Mouse (Mus musculus): Measurements from ENCODE around the gene Plxna4. TPM values are rescaled to one million over a fixed set of nuclear protein-coding genes. Genes with fewer than 3 reads are reported as not detected.
A peak's percentile ranks its signal among the peaks of the same experiment; 100 is the strongest.

Gene Plxna4
- polyA plus RNA-seq, 1 experiment from 2014 or later, result 2.5 TPM

DNA sequence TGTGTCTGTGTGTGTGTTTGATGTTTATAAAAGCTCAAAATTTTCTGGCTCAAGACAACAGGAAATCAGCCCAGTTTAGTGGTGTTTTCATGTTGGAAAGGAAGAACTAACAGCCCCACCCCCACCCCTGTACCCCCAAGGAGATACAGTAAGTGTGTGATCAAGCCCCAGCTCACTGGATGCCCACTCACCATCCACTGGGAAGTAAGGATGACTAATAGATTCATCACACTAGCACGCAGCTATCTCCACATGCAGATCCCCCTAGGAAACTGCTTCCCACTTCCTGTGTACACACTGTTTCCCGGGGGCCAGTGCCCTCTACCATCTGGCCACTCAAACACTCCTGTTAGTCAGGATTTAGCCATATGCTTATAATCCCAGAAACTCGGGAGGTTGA, 17.5 kb downstream of the Plxna4 start:
- Histone ChIP-seq H3K4me2 (replicated peaks; ENCODE audit: low read depth, low read length) (no peak overlapping the region), H3K9me3 (ENCODE audit: low read length) (no peaks in the 10 kb centered on the region), H3K9ac (replicated peaks; ENCODE audit: low read depth) (no peak overlapping the region), H3K27ac (ENCODE audit: low read length) (no peak overlapping the region), H3K4me1 (ENCODE audit: insufficient read depth, low read depth, low read length) (peaks cover 5% of the 10 kb centered on the region; the same call in 1 of the 2 replicates), H3K27me3 (replicated peaks; ENCODE audit: insufficient read depth, low read length) (no peaks in the 10 kb centered on the region), H3K36me3 (ENCODE audit: insufficient read depth, low read length) (no peaks in the 10 kb centered on the region), H3K4me3 (ENCODE audit: low read depth, low read length) (no peak overlapping the region)
- no peak for DNase-seq (ENCODE audit: low spot score)
- 22% methylated on average over 3 of the region's 3 CpGs for WGBS
- no peak for TF ChIP-seq CTCF (IDR thresholded peaks at IDR 0.05)
- no peak for TF ChIP-seq EP300 (IDR thresholded peaks at IDR 0.05)
- peak; percentile 47 for ATAC-seq

DNA sequence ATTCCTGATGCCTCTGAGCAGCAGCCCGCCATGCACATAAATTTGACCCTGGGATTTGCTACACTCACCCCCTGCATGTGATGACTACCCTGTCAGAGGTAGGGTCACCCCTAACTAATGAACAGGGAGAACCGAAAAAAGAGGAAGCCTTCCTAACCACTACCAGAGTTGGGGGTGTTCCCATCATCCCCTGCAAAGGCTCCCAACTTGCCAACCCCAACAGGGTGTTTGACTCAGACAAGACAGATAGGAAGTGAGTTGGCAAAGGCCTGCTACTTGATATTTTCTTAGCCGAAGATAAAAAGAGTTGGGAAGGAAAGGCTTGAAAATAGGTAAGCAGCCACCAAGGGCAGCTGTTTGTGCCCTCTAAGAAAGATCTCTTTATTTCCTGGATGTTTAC, 18.1 kb downstream of the Plxna4 start:
- Histone ChIP-seq H3K27me3 (replicated peaks; ENCODE audit: insufficient read depth, low read length) (no peaks in the 10 kb centered on the region), H3K9ac (replicated peaks; ENCODE audit: low read depth) (no peak overlapping the region), H3K4me2 (replicated peaks; ENCODE audit: low read depth, low read length) (no peak overlapping the region), H3K9me3 (ENCODE audit: low read length) (no peaks in the 10 kb centered on the region), H3K4me3 (ENCODE audit: low read depth, low read length) (no peak overlapping the region), H3K36me3 (ENCODE audit: insufficient read depth, low read length) (no peaks in the 10 kb centered on the region), H3K27ac (ENCODE audit: low read length) (no peak overlapping the region), H3K4me1 (ENCODE audit: insufficient read depth, low read depth, low read length) (peaks cover 5% of the 10 kb centered on the region; the same call in 1 of the 2 replicates)
- no peak for TF ChIP-seq EP300 (IDR thresholded peaks at IDR 0.05)
- no peak for TF ChIP-seq CTCF (IDR thresholded peaks at IDR 0.05)
- ATAC-seq (no peak), DNase-seq (ENCODE audit: low spot score) (no peak)
- 61% methylated on average over 3 of the region's 3 CpGs for WGBS

DNA sequence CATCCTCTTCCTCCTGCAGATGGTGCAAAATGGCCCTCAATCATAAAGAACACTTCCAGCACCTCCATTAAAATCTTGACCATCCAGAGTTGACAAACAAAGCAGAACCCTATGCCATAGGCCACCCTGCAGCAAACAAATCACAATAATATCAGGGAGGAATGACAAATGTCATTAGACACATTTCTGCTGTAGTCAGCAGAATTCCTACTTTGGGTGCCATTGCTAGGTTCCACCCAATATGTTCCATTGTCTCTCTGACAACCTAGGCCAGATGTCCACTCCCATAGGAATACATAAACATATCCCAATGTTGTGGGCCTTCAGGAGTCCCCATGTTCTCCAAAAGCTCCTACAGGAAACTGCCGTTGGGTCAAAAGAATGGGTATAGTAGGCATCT, 41.1 kb downstream of the Plxna4 start:
- H3K4me2 ChIP-seq (replicated peaks; ENCODE audit: low read depth, low read length), result no peak overlapping the region
- WGBS, result 98% methylated on average over 1 of the region's 1 CpGs
- DNase-seq (ENCODE audit: low spot score) (no peak), ATAC-seq (no peak)
- TF ChIP-seq CTCF (IDR thresholded peaks at IDR 0.05), result no peak
- TF ChIP-seq EP300 (IDR thresholded peaks at IDR 0.05), result no peak
- no peak overlapping the region for H3K4me3 ChIP-seq (ENCODE audit: low read depth, low read length)
- no peaks in the 10 kb centered on the region for H3K27me3 ChIP-seq (replicated peaks; ENCODE audit: insufficient read depth, low read length)
- no peak overlapping the region for H3K27ac ChIP-seq (ENCODE audit: low read length)
- no peaks in the 10 kb centered on the region for H3K36me3 ChIP-seq (ENCODE audit: insufficient read depth, low read length)
- H3K9ac ChIP-seq (replicated peaks; ENCODE audit: low read depth), result no peak overlapping the region
- no peaks in the 10 kb centered on the region for H3K9me3 ChIP-seq (ENCODE audit: low read length)
- no peaks in the 10 kb centered on the region for H3K4me1 ChIP-seq (ENCODE audit: insufficient read depth, low read depth, low read length)

DNA sequence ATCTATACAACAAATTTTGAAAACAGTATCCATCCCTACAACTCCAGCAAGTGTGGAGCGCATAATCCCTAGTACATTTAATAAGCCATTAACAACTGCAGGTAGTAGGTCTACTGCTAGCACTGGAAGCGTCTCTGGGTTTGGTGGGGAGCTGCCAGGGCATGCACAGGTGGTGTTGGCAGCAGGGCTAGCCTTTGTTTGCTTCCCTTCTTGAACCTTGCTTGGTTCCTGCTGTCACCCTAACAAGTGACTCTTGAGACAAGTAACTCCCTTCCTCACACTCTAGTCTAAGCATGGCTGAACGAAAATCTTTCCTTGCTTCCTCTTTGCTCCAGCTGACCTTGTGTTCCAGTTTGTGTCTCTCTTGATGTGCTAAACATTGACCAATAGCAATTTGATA, 44.0 kb downstream of the Plxna4 start:
- Histone ChIP-seq H3K36me3 (ENCODE audit: insufficient read depth, low read length) (no peaks in the 10 kb centered on the region), H3K4me2 (replicated peaks; ENCODE audit: low read depth, low read length) (no peak overlapping the region), H3K4me3 (ENCODE audit: low read depth, low read length) (no peak overlapping the region), H3K9me3 (ENCODE audit: low read length) (no peaks in the 10 kb centered on the region), H3K27me3 (replicated peaks; ENCODE audit: insufficient read depth, low read length) (no peaks in the 10 kb centered on the region), H3K4me1 (ENCODE audit: insufficient read depth, low read depth, low read length) (no peaks in the 10 kb centered on the region), H3K27ac (ENCODE audit: low read length) (no peak overlapping the region), H3K9ac (replicated peaks; ENCODE audit: low read depth) (no peak overlapping the region)
- 58% methylated on average over 3 of the region's 3 CpGs for WGBS
- ATAC-seq (peak; percentile 84), DNase-seq (ENCODE audit: low spot score) (peak; percentile 84)
- TF ChIP-seq CTCF (IDR thresholded peaks at IDR 0.05), result no peak
- TF ChIP-seq EP300 (IDR thresholded peaks at IDR 0.05), result 0 out of 2 replicates have a peak, but pooled peaks have one; percentile 10

DNA sequence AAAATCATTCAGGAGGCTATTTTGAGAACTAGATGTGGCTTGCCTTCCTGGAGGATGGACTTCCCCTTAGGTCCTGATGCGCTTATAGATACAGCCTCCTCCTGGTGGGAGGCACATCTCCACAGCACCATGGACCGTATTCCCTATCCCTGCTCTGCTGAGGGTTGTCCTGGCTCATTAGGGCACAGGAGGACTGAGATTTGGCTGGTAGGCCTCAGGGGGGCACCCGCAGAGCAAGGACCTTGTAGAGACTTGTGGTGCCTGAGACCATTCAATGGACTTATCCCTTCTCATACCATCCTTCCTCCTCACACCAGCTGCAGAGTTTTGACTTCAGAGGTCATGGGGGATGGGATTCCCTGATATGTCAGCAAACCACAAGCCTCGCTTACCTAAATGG, 47.8 kb downstream of the Plxna4 start:
- no peak for TF ChIP-seq CTCF (IDR thresholded peaks at IDR 0.05)
- TF ChIP-seq EP300 (IDR thresholded peaks at IDR 0.05), result no peak
- Histone ChIP-seq H3K27ac (ENCODE audit: low read length) (no peak overlapping the region), H3K4me1 (ENCODE audit: insufficient read depth, low read depth, low read length) (no peaks in the 10 kb centered on the region), H3K4me2 (replicated peaks; ENCODE audit: low read depth, low read length) (no peak overlapping the region), H3K4me3 (ENCODE audit: low read depth, low read length) (no peak overlapping the region), H3K9ac (replicated peaks; ENCODE audit: low read depth) (no peak overlapping the region), H3K27me3 (replicated peaks; ENCODE audit: insufficient read depth, low read length) (no peaks in the 10 kb centered on the region), H3K36me3 (ENCODE audit: insufficient read depth, low read length) (no peaks in the 10 kb centered on the region), H3K9me3 (ENCODE audit: low read length) (no peaks in the 10 kb centered on the region)
- DNase-seq (ENCODE audit: low spot score) (no peak), ATAC-seq (no peak)
- WGBS, result 83% methylated on average over 4 of the region's 4 CpGs

DNA sequence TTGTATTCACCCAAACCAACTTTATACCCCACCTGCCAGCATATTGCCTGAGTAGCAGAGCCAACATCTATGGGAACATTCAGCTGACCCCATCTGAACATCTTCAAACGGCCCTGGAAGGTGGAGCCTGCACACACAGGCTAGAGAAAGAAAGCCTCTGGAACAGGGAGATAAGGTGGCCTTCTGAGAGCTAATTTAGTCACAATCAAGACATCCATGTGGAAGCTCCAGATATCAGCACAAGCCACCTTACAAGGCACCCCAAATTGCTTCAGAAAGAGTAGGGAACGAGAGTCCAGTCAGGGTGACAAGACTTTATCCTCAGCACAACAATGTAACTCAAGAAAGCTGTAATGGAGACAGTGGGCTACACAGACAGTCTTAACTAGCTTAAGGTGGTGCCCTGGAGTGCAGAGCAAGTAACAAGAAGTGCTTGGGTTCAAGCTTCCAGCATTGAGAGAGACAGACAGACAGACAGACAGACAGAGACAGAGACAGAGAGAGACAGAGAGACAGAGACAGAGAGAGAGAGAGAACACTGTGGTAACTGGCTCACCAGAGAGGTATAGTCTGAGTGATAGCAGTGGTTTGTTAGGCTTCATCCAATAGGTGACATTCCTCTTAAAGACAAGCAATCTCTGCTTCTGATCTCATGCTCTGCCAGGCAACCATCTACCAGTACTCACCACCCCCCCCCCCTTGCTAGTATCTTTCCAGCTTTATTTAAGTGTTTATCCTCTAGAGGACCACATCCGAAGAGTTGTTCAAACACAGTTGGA, 53.8 kb downstream of the Plxna4 start:
- TF ChIP-seq CTCF (IDR thresholded peaks at IDR 0.05), result no peak
- TF ChIP-seq EP300 (IDR thresholded peaks at IDR 0.05), result no peak
- Histone ChIP-seq H3K27ac (ENCODE audit: low read length) (no peak overlapping the region), H3K36me3 (ENCODE audit: insufficient read depth, low read length) (no peaks in the 10 kb centered on the region), H3K9ac (replicated peaks; ENCODE audit: low read depth) (no peak overlapping the region), H3K9me3 (ENCODE audit: low read length) (no peaks in the 10 kb centered on the region), H3K4me1 (ENCODE audit: insufficient read depth, low read depth, low read length) (no peaks in the 10 kb centered on the region), H3K4me2 (replicated peaks; ENCODE audit: low read depth, low read length) (no peak overlapping the region), H3K27me3 (replicated peaks; ENCODE audit: insufficient read depth, low read length) (no peaks in the 10 kb centered on the region), H3K4me3 (ENCODE audit: low read depth, low read length) (no peak overlapping the region)
- 57% methylated on average over 3 of the region's 3 CpGs for WGBS
- DNase-seq (ENCODE audit: low spot score) (no peak), ATAC-seq (no peak)
